Comparison of ENCODE assay signal across 10 mouse cellular contexts in genomic region chr5:72175530-72175929, GRCm38 (mm10). TPM values are rescaled to one million over a fixed set of nuclear protein-coding genes. Genes with fewer than 3 reads are reported as not detected.
DNase-seq lines count a peak whose midpoint lies in the region; ATAC-seq lines count a peak whose summit lies in the region.
"Had no signal": no experiment of that assay in that cellular context is flagged by ENCODE, and none has a peak within 500 bp of the region (broad histone marks: within the 10 kb centered on the region; RNA-seq: fewer than 3 reads in every experiment).

No protein-coding gene starts in this region.

- H3K4me1 ChIP-seq in heart, embryonic 10.5 days, result peaks cover 4% of the 10 kb centered on the region; the same call in 1 of the 2 replicates
- no peaks in the 10 kb centered on the region for H3K4me1 ChIP-seq in forebrain, embryonic 13.5 days
- peaks cover 8% of the 10 kb centered on the region for H3K4me1 ChIP-seq in midbrain, embryonic 11.5 days (ENCODE audit: control insufficient read depth, insufficient read depth, low read length)

- H3K36me3 ChIP-seq in heart, embryonic 10.5 days, result no peaks in the 10 kb centered on the region
- H3K36me3 ChIP-seq in forebrain, embryonic 13.5 days (ENCODE audit: poor library complexity, severe bottlenecking), result no peaks in the 10 kb centered on the region
- H3K36me3 ChIP-seq in midbrain, embryonic 11.5 days (ENCODE audit: control insufficient read depth, insufficient read depth, low read length), result no peaks in the 10 kb centered on the region
- H3K36me3 ChIP-seq: liver, embryonic 13.5 days had no signal

- no peaks in the 10 kb centered on the region for H3K27me3 ChIP-seq in heart, embryonic 10.5 days (ENCODE audit: insufficient read depth, poor library complexity, severe bottlenecking)
- H3K27me3 ChIP-seq in forebrain, embryonic 13.5 days, result no peaks in the 10 kb centered on the region
- H3K27me3 ChIP-seq in midbrain, embryonic 11.5 days (ENCODE audit: control insufficient read depth, insufficient read depth, low read length), result no peaks in the 10 kb centered on the region
- H3K27me3 ChIP-seq: liver, embryonic 13.5 days had no signal

- H3K4me3 ChIP-seq in heart, embryonic 10.5 days, result 0 out of 2 replicates have a peak overlapping the region, but pooled peaks have one; percentile 25
- H3K4me3 ChIP-seq in forebrain, embryonic 13.5 days, result no peak overlapping the region
- no peak overlapping the region for H3K4me3 ChIP-seq in midbrain, embryonic 11.5 days (ENCODE audit: low read depth, low read length)
- H3K4me3 ChIP-seq: liver, embryonic 13.5 days had no signal

- 20% methylated on average over 7 of the region's 7 CpGs for WGBS in heart, embryonic 10.5 days
- WGBS in forebrain, embryonic 13.5 days, result 20% methylated on average over 7 of the region's 7 CpGs
- WGBS in midbrain, embryonic 11.5 days, result 3% methylated on average over 7 of the region's 7 CpGs

- no peak overlapping the region for H3K9ac ChIP-seq in forebrain, embryonic 13.5 days
- no peak overlapping the region for H3K9ac ChIP-seq in midbrain, embryonic 11.5 days (ENCODE audit: low read length)
- H3K9ac ChIP-seq: liver, embryonic 13.5 days had no signal

- peak; percentile 61 for ATAC-seq in forebrain, embryonic 13.5 days
- peak; percentile 91 for ATAC-seq in midbrain, embryonic 11.5 days (ENCODE audit: low FRiP score)

- intact Hi-C loops in heart, postnatal 36 days (cut with DNase I), result loop anchor here (10.0 kb wide), 2 partner anchors 49 to 349 kb away; no protein-coding TSS in a partner anchor
- intact Hi-C loops in left cerebral cortex, postnatal 4 days (cut with DNase I), result loop anchor here (5.0 kb wide), 1 partner anchor 92 kb away; no protein-coding TSS in a partner anchor

- DNase-seq in heart, embryonic 10.5 days (ENCODE audit: low spot score), result no peak
- DNase-seq in heart, postnatal 36 days, result no peak
- peak; percentile 56 for DNase-seq in Muller cell, postnatal 12 days (ENCODE audit: inconsistent ontology term)
- DNase-seq in midbrain, embryonic 11.5 days (ENCODE audit: low spot score, missing footprints), result peak; percentile 95
- DNase-seq in urinary bladder, postnatal 4 days (ENCODE audit: low spot score in 2 of 2), result no peak
- no peak for DNase-seq in urinary bladder, postnatal 10 days (ENCODE audit: low spot score)
- DNase-seq in left cerebral cortex, postnatal 4 days, result no peak
- DNase-seq: kidney, adult 18-20 months; liver, embryonic 13.5 days had no signal

- peak overlapping the region; percentile 64 for H3K27ac ChIP-seq in heart, embryonic 10.5 days
- no peak overlapping the region for H3K27ac ChIP-seq in forebrain, embryonic 13.5 days
- peak overlapping the region; percentile 72 for H3K27ac ChIP-seq in midbrain, embryonic 11.5 days (ENCODE audit: low read depth, low read length)
- H3K27ac ChIP-seq: liver, embryonic 13.5 days had no signal

- H3K9me3 ChIP-seq in heart, embryonic 10.5 days, result no peaks in the 10 kb centered on the region
- H3K9me3 ChIP-seq in forebrain, embryonic 13.5 days (replicated peaks), result no peaks in the 10 kb centered on the region
- H3K9me3 ChIP-seq in midbrain, embryonic 11.5 days (ENCODE audit: control insufficient read depth, low read length), result no peaks in the 10 kb centered on the region
- H3K9me3 ChIP-seq: liver, embryonic 13.5 days had no signal

- H3K4me2 ChIP-seq in forebrain, embryonic 13.5 days, result peak overlapping the region; percentile 45
- peak overlapping the region; percentile 29; the same call in 1 of the 2 replicates for H3K4me2 ChIP-seq in midbrain, embryonic 11.5 days
- H3K4me2 ChIP-seq: liver, embryonic 13.5 days had no signal

RNA-seq across cellular contexts. Expression of gene Commd8, which starts 7.5 kb away (rescaled TPM):
- 117 and 133 TPM in 2 replicates for polyA plus RNA-seq in heart, embryonic 10.5 days (2016; fragmentation: Nextera tagmentation; extraction: Ambion mirVana)
- 10 to 100 TPM; 45.6 to 46.7 TPM for total RNA-seq in heart, postnatal 36 days (2021)
- polyA plus RNA-seq in forebrain, embryonic 13.5 days (2015; fragmentation: Nextera tagmentation; extraction: Ambion mirVana), result 157 and 167 TPM in 2 replicates
- 210 and 233 TPM in 2 replicates for polyA plus RNA-seq in midbrain, embryonic 11.5 days (2014; fragmentation: Nextera tagmentation; extraction: Ambion mirVana)
- 10 to 100 TPM; 72.6 to 74.9 TPM for total RNA-seq in left cerebral cortex, postnatal 4 days (2021)

Comparison
In these comparisons a context has a peak if more than half of its experiments do, and no peak if none do; other contexts are left out.
1. DNase-seq: peak in Muller cell, postnatal 12 days (single experiment) and midbrain, embryonic 11.5 days (single experiment); none in heart, embryonic 10.5 days (single experiment), heart, postnatal 36 days (0 of 2), urinary bladder, postnatal 4 days (0 of 2), urinary bladder, postnatal 10 days (single experiment) and left cerebral cortex, postnatal 4 days (single experiment).